Mouse (Mus musculus): Measurements from ENCODE around the gene Galntl6. TPM values are rescaled to one million over a fixed set of nuclear protein-coding genes. Genes with fewer than 3 reads are reported as not detected.
A peak's percentile ranks its signal among the peaks of the same experiment; 100 is the strongest.

Gene Galntl6
- 4.0 and 6.1 TPM in 2 replicates for polyA plus RNA-seq (2014; fragmentation: Nextera tagmentation; extraction: Ambion mirVana)

- Histone ChIP-seq H3K36me3 (ENCODE audit: control insufficient read depth, insufficient read depth, low read length) (no peaks in the 10 kb centered on the region), H3K27me3 (replicated peaks; ENCODE audit: control insufficient read depth, insufficient read depth, low read length) (no peaks in the 10 kb centered on the region), H3K27ac (ENCODE audit: low read depth, low read length) (0 out of 2 replicates have a peak within 1 kb of the TSS, but pooled peaks have one; percentile 39), H3K4me2 (ENCODE audit: low read length) (peak within 1 kb of the TSS; percentile 96), H3K9ac (ENCODE audit: low read length) (peak within 1 kb of the TSS; percentile 77), H3K9me3 (replicated peaks; ENCODE audit: control insufficient read depth, low read length) (no peaks in the 10 kb centered on the region), H3K4me3 (ENCODE audit: low read depth, low read length) (peak within 1 kb of the TSS; percentile 59), H3K4me1 (ENCODE audit: control insufficient read depth, insufficient read depth, low read length) (0 out of 2 replicates have a peak, but pooled peaks cover 3% of the 10 kb centered on the region)
- DNase-seq (ENCODE audit: low spot score) (peak; percentile 46), ATAC-seq (peak; percentile 75)
- WGBS, result under 1% methylated on average over 37 of the region's 37 CpGs
These were observed at the start of gene Galntl6 for GRCm38 (mm10) chr8:58912196-58912839. TSS of gene Galntl6 (minus strand) at chr8:58912640.

- Histone ChIP-seq H3K36me3 (ENCODE audit: control insufficient read depth, insufficient read depth, low read length) (no peaks in the 10 kb centered on the region), H3K9me3 (replicated peaks; ENCODE audit: control insufficient read depth, low read length) (no peaks in the 10 kb centered on the region), H3K4me2 (ENCODE audit: low read length) (no peak overlapping the region), H3K9ac (ENCODE audit: low read length) (no peak overlapping the region), H3K4me1 (ENCODE audit: control insufficient read depth, insufficient read depth, low read length) (no peaks in the 10 kb centered on the region), H3K27ac (ENCODE audit: low read depth, low read length) (no peak overlapping the region), H3K27me3 (replicated peaks; ENCODE audit: control insufficient read depth, insufficient read depth, low read length) (no peaks in the 10 kb centered on the region), H3K4me3 (ENCODE audit: low read depth, low read length) (no peak overlapping the region)
- 54% methylated on average over 5 of the region's 5 CpGs for WGBS
- 0 out of 2 replicates have a peak, but pooled peaks have one; percentile 37 for ATAC-seq
- DNase-seq (ENCODE audit: low spot score), result peak; percentile 25
These were observed 44.8 kb upstream of the Galntl6 start for GRCm38 (mm10) chr8:58957195-58957739.

DNA sequence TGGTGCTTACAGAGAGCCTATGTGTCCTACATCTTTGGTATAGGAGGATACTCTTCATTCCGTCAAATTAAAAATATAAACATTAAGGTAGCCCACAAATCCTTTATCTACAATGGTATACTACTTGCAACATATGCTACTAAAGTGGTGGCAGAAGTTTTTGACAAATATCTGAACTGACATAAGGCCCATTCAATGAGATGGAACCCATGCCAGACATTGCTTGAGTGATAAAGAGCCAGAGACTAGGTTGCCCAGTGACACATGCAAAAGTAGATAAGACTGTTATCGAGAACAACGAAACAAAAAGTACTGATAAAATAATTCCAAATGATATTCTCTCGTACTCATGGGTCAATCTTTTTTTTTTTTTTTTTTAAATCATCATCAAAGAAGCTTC lies 31.3 kb upstream of the Galntl6 start:
- no peak overlapping the region for H3K9ac ChIP-seq (ENCODE audit: low read length)
- H3K9me3 ChIP-seq (replicated peaks; ENCODE audit: control insufficient read depth, low read length), result no peaks in the 10 kb centered on the region
- H3K4me1 ChIP-seq (ENCODE audit: control insufficient read depth, insufficient read depth, low read length), result no peaks in the 10 kb centered on the region
- DNase-seq (ENCODE audit: low spot score), result no peak
- H3K36me3 ChIP-seq (ENCODE audit: control insufficient read depth, insufficient read depth, low read length), result no peaks in the 10 kb centered on the region
- ATAC-seq, result no peak
- no peak overlapping the region for H3K4me2 ChIP-seq (ENCODE audit: low read length)
- H3K27ac ChIP-seq (ENCODE audit: low read depth, low read length), result no peak overlapping the region
- H3K4me3 ChIP-seq (ENCODE audit: low read depth, low read length), result no peak overlapping the region
- H3K27me3 ChIP-seq (replicated peaks; ENCODE audit: control insufficient read depth, insufficient read depth, low read length), result no peaks in the 10 kb centered on the region
- WGBS, result 90% methylated on average over 4 of the region's 4 CpGs

DNA sequence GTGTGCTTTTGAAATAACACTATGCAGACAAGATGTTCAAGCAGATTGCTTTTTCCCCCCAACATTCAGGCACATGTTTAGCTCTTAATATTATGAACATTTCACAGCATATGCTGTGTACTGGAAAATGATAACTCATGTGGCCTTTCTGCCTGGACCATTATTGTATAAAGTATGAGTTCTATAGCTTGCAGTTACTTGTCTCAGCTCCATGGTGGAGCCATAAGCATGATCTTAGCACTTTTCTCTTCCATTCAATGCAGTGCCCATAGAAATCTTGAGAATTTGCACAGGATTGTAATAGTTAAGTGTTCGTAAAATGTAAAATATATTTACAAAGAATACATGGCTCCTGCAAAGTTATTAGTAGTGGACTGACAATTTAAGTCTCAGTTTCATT lies 18.6 kb upstream of the Galntl6 start:
- no peak overlapping the region for H3K27ac ChIP-seq (ENCODE audit: low read depth, low read length)
- H3K36me3 ChIP-seq (ENCODE audit: control insufficient read depth, insufficient read depth, low read length), result no peaks in the 10 kb centered on the region
- H3K9me3 ChIP-seq (replicated peaks; ENCODE audit: control insufficient read depth, low read length), result no peaks in the 10 kb centered on the region
- H3K9ac ChIP-seq (ENCODE audit: low read length), result no peak overlapping the region
- no peak overlapping the region for H3K4me3 ChIP-seq (ENCODE audit: low read depth, low read length)
- no peak for ATAC-seq
- no peak overlapping the region for H3K4me2 ChIP-seq (ENCODE audit: low read length)
- no peaks in the 10 kb centered on the region for H3K27me3 ChIP-seq (replicated peaks; ENCODE audit: control insufficient read depth, insufficient read depth, low read length)
- DNase-seq (ENCODE audit: low spot score), result peak; percentile 47
- 71% methylated on average over 1 of the region's 1 CpGs for WGBS
- H3K4me1 ChIP-seq (ENCODE audit: control insufficient read depth, insufficient read depth, low read length), result no peaks in the 10 kb centered on the region

DNA sequence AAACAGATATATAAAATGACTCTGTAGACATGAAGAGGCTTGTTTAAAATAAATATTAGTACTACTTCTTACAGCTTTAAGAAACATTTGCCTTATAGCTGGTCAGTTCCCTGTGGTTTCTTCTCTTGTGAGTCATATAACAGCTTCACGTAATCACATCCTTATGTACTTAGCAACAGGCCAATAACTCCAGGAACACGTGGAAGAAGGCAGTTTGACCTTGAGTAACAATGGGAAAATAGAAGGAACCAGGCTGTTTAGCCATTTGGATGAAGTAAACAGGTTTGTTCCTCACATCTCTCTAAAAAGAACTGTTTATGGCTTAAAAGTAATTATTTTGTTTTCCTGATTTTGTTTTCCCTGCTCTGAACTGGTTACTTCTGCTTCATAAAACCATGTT lies 2.7 kb upstream of the Galntl6 start:
- H3K27ac ChIP-seq (ENCODE audit: low read depth, low read length), result no peak overlapping the region
- H3K9me3 ChIP-seq (replicated peaks; ENCODE audit: control insufficient read depth, low read length), result no peaks in the 10 kb centered on the region
- no peaks in the 10 kb centered on the region for H3K27me3 ChIP-seq (replicated peaks; ENCODE audit: control insufficient read depth, insufficient read depth, low read length)
- 0 out of 2 replicates have a peak, but pooled peaks cover 3% of the 10 kb centered on the region for H3K4me1 ChIP-seq (ENCODE audit: control insufficient read depth, insufficient read depth, low read length)
- no peak overlapping the region for H3K4me2 ChIP-seq (ENCODE audit: low read length)
- no peaks in the 10 kb centered on the region for H3K36me3 ChIP-seq (ENCODE audit: control insufficient read depth, insufficient read depth, low read length)
- H3K4me3 ChIP-seq (ENCODE audit: low read depth, low read length), result no peak overlapping the region
- H3K9ac ChIP-seq (ENCODE audit: low read length), result no peak overlapping the region
- ATAC-seq (no peak), DNase-seq (ENCODE audit: low spot score) (no peak)
- 63% methylated on average over 2 of the region's 2 CpGs for WGBS

DNA sequence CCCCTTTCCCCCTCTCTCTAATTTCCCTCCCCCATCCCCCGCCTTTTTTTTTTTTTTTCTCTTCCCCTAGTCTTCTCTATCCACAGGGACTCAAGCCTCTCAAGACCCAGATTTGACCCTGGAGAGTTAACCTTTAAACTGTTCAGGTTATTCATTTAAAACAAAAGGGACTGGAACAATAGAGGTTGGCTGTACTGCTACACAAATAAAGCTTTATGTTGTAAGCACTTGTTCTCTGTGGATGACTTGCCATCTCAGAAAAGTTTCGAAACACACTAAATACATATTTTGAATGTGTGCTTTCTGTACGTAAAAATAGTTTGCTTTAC lies 1.2 kb upstream of the Galntl6 start:
- ATAC-seq (no peak), DNase-seq (ENCODE audit: low spot score) (no peak)
- H3K4me2 ChIP-seq (ENCODE audit: low read length), result peak overlapping the region; percentile 96
- 0 out of 2 replicates have a peak overlapping the region, but pooled peaks have one; percentile 59 for H3K4me3 ChIP-seq (ENCODE audit: low read depth, low read length)
- no peak overlapping the region for H3K9ac ChIP-seq (ENCODE audit: low read length)
- H3K9me3 ChIP-seq (replicated peaks; ENCODE audit: control insufficient read depth, low read length), result no peaks in the 10 kb centered on the region
- WGBS, result 61% methylated on average over 2 of the region's 3 CpGs
- H3K27me3 ChIP-seq (replicated peaks; ENCODE audit: control insufficient read depth, insufficient read depth, low read length), result no peaks in the 10 kb centered on the region
- 0 out of 2 replicates have a peak, but pooled peaks cover 3% of the 10 kb centered on the region for H3K4me1 ChIP-seq (ENCODE audit: control insufficient read depth, insufficient read depth, low read length)
- H3K27ac ChIP-seq (ENCODE audit: low read depth, low read length), result no peak overlapping the region
- H3K36me3 ChIP-seq (ENCODE audit: control insufficient read depth, insufficient read depth, low read length), result no peaks in the 10 kb centered on the region

GRCm38 (mm10) chr8:58912840-58913639 lies 600 bp upstream of the Galntl6 start:
- peak; percentile 83 for ATAC-seq
- 0 out of 2 replicates have a peak overlapping the region, but pooled peaks have one; percentile 39 for H3K27ac ChIP-seq (ENCODE audit: low read depth, low read length)

DNA sequence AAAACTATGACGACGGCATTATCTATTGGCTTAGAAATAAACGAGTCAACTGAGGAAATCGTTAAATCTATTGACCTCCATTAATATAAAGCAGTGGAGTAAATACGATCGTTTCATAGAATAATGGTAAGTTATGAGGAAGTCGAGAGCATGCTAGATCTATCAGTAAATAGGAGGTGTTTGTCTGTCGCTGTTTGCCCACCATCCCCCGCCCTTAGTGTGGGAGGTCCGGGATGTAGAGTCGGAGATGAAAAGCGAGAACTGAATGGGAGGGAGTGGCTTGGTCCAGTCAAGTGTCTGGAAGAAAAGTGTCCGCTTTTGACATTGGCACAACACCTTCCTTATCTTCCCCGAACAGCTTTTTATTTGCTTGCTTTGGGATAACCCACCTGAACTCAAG lies 763 bp downstream of the Galntl6 start, which contains the start of gene BC030500:
Gene BC030500, plus strand, starts transcription at position 79 of the 400 bp plus-strand sequence.
- Histone ChIP-seq H3K36me3 (ENCODE audit: control insufficient read depth, insufficient read depth, low read length) (no peaks in the 10 kb centered on the region), H3K4me3 (ENCODE audit: low read depth, low read length) (peak within 1 kb of the TSS; percentile 59), H3K9me3 (replicated peaks; ENCODE audit: control insufficient read depth, low read length) (no peaks in the 10 kb centered on the region), H3K27me3 (replicated peaks; ENCODE audit: control insufficient read depth, insufficient read depth, low read length) (no peaks in the 10 kb centered on the region), H3K27ac (ENCODE audit: low read depth, low read length) (0 out of 2 replicates have a peak within 1 kb of the TSS, but pooled peaks have one; percentile 39), H3K4me2 (ENCODE audit: low read length) (peak within 1 kb of the TSS; percentile 96), H3K4me1 (ENCODE audit: control insufficient read depth, insufficient read depth, low read length) (0 out of 2 replicates have a peak, but pooled peaks cover 3% of the 10 kb centered on the region), H3K9ac (ENCODE audit: low read length) (peak within 1 kb of the TSS; percentile 77)
- DNase-seq (ENCODE audit: low spot score) (no peak), ATAC-seq (no peak)
- 4% methylated on average over 14 of the region's 14 CpGs for WGBS

More at GRCm38 (mm10) chr8:58912840-58913639, 600 bp upstream of the Galntl6 start:
- peak; percentile 43 for DNase-seq (ENCODE audit: low spot score)
- 0 out of 2 replicates have a peak, but pooled peaks cover 3% of the 10 kb centered on the region for H3K4me1 ChIP-seq (ENCODE audit: control insufficient read depth, insufficient read depth, low read length)
- no peaks in the 10 kb centered on the region for H3K36me3 ChIP-seq (ENCODE audit: control insufficient read depth, insufficient read depth, low read length)
- H3K27me3 ChIP-seq (replicated peaks; ENCODE audit: control insufficient read depth, insufficient read depth, low read length), result no peaks in the 10 kb centered on the region
- WGBS, result 2% methylated on average over 30 of the region's 30 CpGs
- peak overlapping the region; percentile 77 for H3K9ac ChIP-seq (ENCODE audit: low read length)
- peak overlapping the region; percentile 59 for H3K4me3 ChIP-seq (ENCODE audit: low read depth, low read length)
- peak overlapping the region; percentile 96 for H3K4me2 ChIP-seq (ENCODE audit: low read length)
- no peaks in the 10 kb centered on the region for H3K9me3 ChIP-seq (replicated peaks; ENCODE audit: control insufficient read depth, low read length)

All from forebrain, embryonic 14.5 days (tissue).